ENCODE assay signal across 14 mouse cellular contexts in genomic region chr1:106507556-106507955, GRCm38 (mm10).
"Had no signal": no experiment of that assay in that cellular context is flagged by ENCODE, and none has a peak within 500 bp of the region (broad histone marks: within the 10 kb centered on the region; RNA-seq: fewer than 3 reads in every experiment).

No protein-coding gene starts in this region.

- H3K27ac ChIP-seq: left cerebral cortex, adult 2 months; limb, embryonic 12.5 days; liver, embryonic 13.5 days; stomach, embryonic 15.5 days had no signal

- H3K4me2 ChIP-seq: limb, embryonic 12.5 days; liver, embryonic 13.5 days; stomach, embryonic 15.5 days had no signal

- H3K27me3 ChIP-seq: limb, embryonic 12.5 days; liver, embryonic 13.5 days; stomach, embryonic 15.5 days had no signal

- H3K9me3 ChIP-seq: limb, embryonic 12.5 days; liver, embryonic 13.5 days; stomach, embryonic 15.5 days had no signal

- H3K9ac ChIP-seq: limb, embryonic 12.5 days; liver, embryonic 13.5 days; liver, postnatal 0 days; stomach, embryonic 15.5 days had no signal

- ATAC-seq: inflammation-experienced regulatory T-cells, adult 6 months; intestine, postnatal 0 days; liver, postnatal 0 days had no signal

- H3K36me3 ChIP-seq: limb, embryonic 12.5 days; liver, embryonic 13.5 days; stomach, embryonic 15.5 days had no signal

- H3K4me3 ChIP-seq: left cerebral cortex, adult 2 months; limb, embryonic 12.5 days; liver, embryonic 13.5 days; stomach, embryonic 15.5 days had no signal

- H3K4me1 ChIP-seq: liver, embryonic 13.5 days; stomach, embryonic 15.5 days had no signal

- DNase-seq: kidney, adult 8-10 months; kidney, postnatal 25 days; liver; liver, embryonic 13.5 days; liver, postnatal 0 days; midbrain, embryonic 14.5 days; right cerebral cortex, postnatal 14 days; thymus, adult 2 months; thymus, postnatal 25 days had no signal
